Mouse (Mus musculus) lung, adult 2 months (tissue): ENCODE results near the gene Erp29. TPM values are rescaled to one million over a fixed set of nuclear protein-coding genes. Genes with fewer than 3 reads are reported as not detected.

Source experiments
- DNase-seq: peaks from one replicate; pipeline ENCODE4 v3.0.0; 2022
- H3K4me1 ChIP-seq: fragments of 200-500 bp; 2 replicates; pipeline ENCODE4 v1.6.1; 2011; ENCODE audit warnings: low read length; ENCODE audit not compliant: control insufficient read depth, insufficient read depth
- H3K4me3 ChIP-seq: fragments of 200-500 bp; replicated peaks from 2 replicates; pipeline ENCODE3; 2011; ENCODE audit warnings: low read depth, mild to moderate bottlenecking, control low read depth, low read length; ENCODE audit errors: extremely low read depth
- CTCF ChIP-seq: fragments of 200-500 bp; IDR thresholded peaks from 2 replicates; pipeline ENCODE4 v1.5.1; 2011; ENCODE audit warnings: mild to moderate bottlenecking, low read length, control low read depth; ENCODE audit not compliant: insufficient read depth
- POLR2A ChIP-seq: fragments of 200-500 bp; IDR thresholded peaks from 2 replicates; pipeline ENCODE4 v1.6.1; 2011; ENCODE audit warnings: low read depth, mild to moderate bottlenecking, control low read depth, low read length, borderline replicate concordance; ENCODE audit errors: extremely low read depth
- WGBS: fragments of 180-500 bp; shearing (Covaris S2); methylation state at CpG from one replicate; pipeline ENCODE4 v1.1.7; 2018; 5-methylcytosine and 5-hydroxymethylcytosine counted together
- polyA plus RNA-seq: library from polyadenylated mRNA; depleted of rRNA; stranded (reverse); fragments of >200 nt; gene quantifications from 2 replicates; pipeline ENCODE4 v1.2.3, GENCODE M21; 2012

Gene Erp29
- polyA plus RNA-seq, 1 experiment = 34.0 TPM

- Histone ChIP-seq H3K4me1 (peaks cover 10% of the 10 kb centered on the region; the same call in 1 of the 2 replicates), H3K4me3 (peak within 1 kb of the TSS; percentile 96)
- 6% methylated on average over 53 of the region's 53 CpGs for WGBS
- DNase-seq = peak; percentile 93
- TF ChIP-seq CTCF (no peak), POLR2A (peak; percentile 65; the same call in 1 of the 2 replicates)
These were observed 54.8 kb downstream of the Erp29 start, which contains the start of gene Naa25 for GRCm38 (mm10) chr5:121397187-121398145. TSS of gene Naa25 (plus strand) at chr5:121397936.

GRCm38 (mm10) chr5:121395621-121396020 is 56.7 kb downstream of the Erp29 start:
- TF ChIP-seq CTCF (no peak), POLR2A (no peak)
- 76% methylated on average over 5 of the region's 5 CpGs for WGBS
- no peak for DNase-seq
- Histone ChIP-seq H3K4me3 (no peak overlapping the region), H3K4me1 (peaks cover 10% of the 10 kb centered on the region; the same call in 1 of the 2 replicates)

DNA sequence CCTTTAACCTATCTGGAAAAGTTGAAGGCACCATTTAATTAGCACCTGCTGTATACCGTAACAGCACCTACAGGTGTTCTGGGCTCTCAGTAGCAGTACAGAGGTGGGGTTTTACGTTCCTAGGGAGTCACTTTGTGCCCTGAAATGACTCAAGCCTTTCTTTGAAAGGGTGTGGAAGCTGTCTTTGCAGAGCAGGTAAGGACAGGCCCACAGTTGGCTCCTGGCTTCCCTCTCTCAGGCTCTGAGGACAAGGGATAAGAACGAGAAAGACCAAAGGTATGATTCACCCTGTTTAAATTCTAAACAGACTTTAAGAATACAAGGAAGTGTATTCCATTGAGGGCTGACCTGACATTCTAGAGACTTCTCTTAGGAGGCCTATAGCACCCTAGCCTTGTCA is 58.9 kb downstream of the Erp29 start:
- H3K4me1 ChIP-seq = peaks cover under 1% of the 10 kb centered on the region; the same call in 1 of the 2 replicates
- no peak for DNase-seq
- 70% methylated on average over 3 of the region's 3 CpGs for WGBS
- H3K4me3 ChIP-seq = no peak overlapping the region
- TF ChIP-seq CTCF (no peak), POLR2A (no peak)

GRCm38 (mm10) chr5:121392667-121393380 is 59.5 kb downstream of the Erp29 start:
- Histone ChIP-seq H3K4me3 (no peak overlapping the region), H3K4me1 (no peaks in the 10 kb centered on the region)
- 50% methylated on average over 16 of the region's 16 CpGs for WGBS
- peak; percentile 43 for TF ChIP-seq CTCF
- no peak for TF ChIP-seq POLR2A
- no peak for DNase-seq

- peaks cover 7% of the 10 kb centered on the region; the same call in 1 of the 2 replicates for H3K4me1 ChIP-seq
- TF ChIP-seq CTCF (no peak), POLR2A (no peak)
- no peak for DNase-seq
- no peak overlapping the region for H3K4me3 ChIP-seq
These were observed 62.6 kb downstream of the Erp29 start for GRCm38 (mm10) chr5:121389691-121390090.

DNA sequence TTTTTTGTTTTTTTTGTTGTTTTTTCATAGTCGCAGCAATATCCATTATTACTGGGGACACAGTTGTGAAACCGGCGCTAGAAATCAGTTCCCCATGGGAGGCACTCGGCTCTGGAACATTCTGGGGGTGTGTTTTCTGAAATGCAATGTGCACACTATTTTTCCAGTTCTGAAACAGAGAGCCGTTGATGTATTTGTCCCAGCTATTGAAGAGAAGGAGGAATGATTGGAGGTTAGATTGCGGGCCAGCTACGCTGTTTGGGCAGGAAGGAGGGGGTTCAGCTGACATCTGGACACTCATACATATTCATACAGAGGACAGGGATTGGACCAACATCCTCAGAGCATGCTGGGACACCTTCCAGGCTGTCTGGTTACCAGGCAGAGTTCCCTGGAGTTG is 63.2 kb downstream of the Erp29 start:
- peaks cover 7% of the 10 kb centered on the region; the same call in 1 of the 2 replicates for H3K4me1 ChIP-seq
- WGBS = 61% methylated on average over 7 of the region's 7 CpGs
- TF ChIP-seq CTCF (no peak), POLR2A (no peak)
- H3K4me3 ChIP-seq = no peak overlapping the region
- no peak for DNase-seq

DNA sequence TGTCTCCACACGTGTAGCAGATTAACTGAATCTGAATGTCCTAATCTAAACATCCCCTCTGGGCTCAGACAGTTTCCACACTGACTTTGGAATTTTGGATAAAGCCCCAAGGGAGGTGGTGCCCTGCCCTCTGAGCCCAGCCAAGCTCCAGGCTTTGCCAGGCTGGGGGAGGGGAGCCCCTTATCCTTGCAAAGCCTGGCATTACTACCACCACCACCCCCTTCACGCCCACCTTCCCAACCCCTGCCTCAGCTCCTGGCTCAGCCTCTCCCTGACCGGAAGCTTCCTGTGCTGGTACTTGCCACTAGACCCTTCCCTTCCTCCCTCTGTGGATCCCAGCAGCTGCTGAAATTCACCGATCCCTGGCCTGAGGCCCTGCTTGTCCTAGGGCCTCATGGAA is 65.2 kb downstream of the Erp29 start:
- TF ChIP-seq POLR2A (no peak), CTCF (no peak)
- peaks cover 10% of the 10 kb centered on the region; the same call in 1 of the 2 replicates for H3K4me1 ChIP-seq
- H3K4me3 ChIP-seq = no peak overlapping the region
- WGBS = 47% methylated on average over 4 of the region's 4 CpGs
- DNase-seq = no peak

GRCm38 (mm10) chr5:121386120-121386909 is 66.0 kb downstream of the Erp29 start:
- Histone ChIP-seq H3K4me3 (no peak overlapping the region), H3K4me1 (peaks cover 10% of the 10 kb centered on the region; the same call in 1 of the 2 replicates)
- WGBS = 18% methylated on average over 22 of the region's 22 CpGs
- no peak for DNase-seq
- TF ChIP-seq CTCF (no peak), POLR2A (no peak)
